Mouse (Mus musculus): ENCODE measurements around the gene Thsd4.
"Not testable (repeated sequence)": the region's sequence is repeated elsewhere in the genome, so short reads cannot be mapped to it uniquely, and the experiment has no call there.

Gene Thsd4

GRCm38 (mm10) chr9:60275410-60276159 is 246.3 kb downstream of the Thsd4 start:
- no peak for ATAC-seq (ENCODE audit: insufficient number of reproducible peaks, low FRiP score, low TSS enrichment)

- ATAC-seq (ENCODE audit: insufficient number of reproducible peaks, low FRiP score, low TSS enrichment): no peak
Observed at GRCm38 (mm10) chr9:60274503-60274902, 247.3 kb downstream of the Thsd4 start.

GRCm38 (mm10) chr9:60272345-60272744 is 249.5 kb downstream of the Thsd4 start:
- not testable (repeated sequence) for ATAC-seq (ENCODE audit: insufficient number of reproducible peaks, low FRiP score, low TSS enrichment)

GRCm38 (mm10) chr9:60271940-60272339 is 249.9 kb downstream of the Thsd4 start:
- ATAC-seq (ENCODE audit: insufficient number of reproducible peaks, low FRiP score, low TSS enrichment): no peak

- ATAC-seq (ENCODE audit: insufficient number of reproducible peaks, low FRiP score, low TSS enrichment): no peak
Observed at GRCm38 (mm10) chr9:60269807-60270206, 252.0 kb downstream of the Thsd4 start.

GRCm38 (mm10) chr9:60267273-60267626 is 254.6 kb downstream of the Thsd4 start:
- ATAC-seq (ENCODE audit: insufficient number of reproducible peaks, low FRiP score, low TSS enrichment): no peak

GRCm38 (mm10) chr9:60266583-60267272 is 255.1 kb downstream of the Thsd4 start:
- no peak for ATAC-seq (ENCODE audit: insufficient number of reproducible peaks, low FRiP score, low TSS enrichment)

GRCm38 (mm10) chr9:60264586-60265325 is 257.1 kb downstream of the Thsd4 start:
- no peak for ATAC-seq (ENCODE audit: insufficient number of reproducible peaks, low FRiP score, low TSS enrichment)

GRCm38 (mm10) chr9:60262515-60263140 is 259.2 kb downstream of the Thsd4 start:
- ATAC-seq (ENCODE audit: insufficient number of reproducible peaks, low FRiP score, low TSS enrichment): no peak

- ATAC-seq (ENCODE audit: insufficient number of reproducible peaks, low FRiP score, low TSS enrichment): no peak
Observed at GRCm38 (mm10) chr9:60259626-60260025, 262.2 kb downstream of the Thsd4 start.

GRCm38 (mm10) chr9:60251765-60252164 is 270.1 kb downstream of the Thsd4 start:
- ATAC-seq (ENCODE audit: insufficient number of reproducible peaks, low FRiP score, low TSS enrichment): no peak

- ATAC-seq (ENCODE audit: insufficient number of reproducible peaks, low FRiP score, low TSS enrichment): no peak
Observed at GRCm38 (mm10) chr9:60250403-60250802, 271.4 kb downstream of the Thsd4 start.

GRCm38 (mm10) chr9:60247998-60248397 is 273.8 kb downstream of the Thsd4 start:
- ATAC-seq (ENCODE audit: insufficient number of reproducible peaks, low FRiP score, low TSS enrichment): no peak

GRCm38 (mm10) chr9:60244943-60245342 is 276.9 kb downstream of the Thsd4 start:
- ATAC-seq (ENCODE audit: insufficient number of reproducible peaks, low FRiP score, low TSS enrichment): peak; percentile 65; the same call in 1 of the 2 replicates

GRCm38 (mm10) chr9:60243503-60243902 is 278.3 kb downstream of the Thsd4 start:
- no peak for ATAC-seq (ENCODE audit: insufficient number of reproducible peaks, low FRiP score, low TSS enrichment)

- ATAC-seq (ENCODE audit: insufficient number of reproducible peaks, low FRiP score, low TSS enrichment): no peak
Observed at GRCm38 (mm10) chr9:60237667-60238066, 284.2 kb downstream of the Thsd4 start.

- no peak for ATAC-seq (ENCODE audit: insufficient number of reproducible peaks, low FRiP score, low TSS enrichment)
Observed at GRCm38 (mm10) chr9:60236155-60236554, 285.7 kb downstream of the Thsd4 start.

- no peak for ATAC-seq (ENCODE audit: insufficient number of reproducible peaks, low FRiP score, low TSS enrichment)
Observed at GRCm38 (mm10) chr9:60234233-60235115, 287.4 kb downstream of the Thsd4 start.

- ATAC-seq (ENCODE audit: insufficient number of reproducible peaks, low FRiP score, low TSS enrichment): no peak
Observed at GRCm38 (mm10) chr9:60231981-60232881, 289.6 kb downstream of the Thsd4 start.
